Mouse (Mus musculus) bone marrow, adult 2 months (tissue): ENCODE measurements around the gene Gtf2a1. TPM values are rescaled to one million over a fixed set of nuclear protein-coding genes. Genes with fewer than 3 reads are reported as not detected.
A peak's percentile ranks its signal among the peaks of the same experiment; 100 is the strongest.
"Not testable (repeated sequence)": the region's sequence is repeated elsewhere in the genome, so short reads cannot be mapped to it uniquely, and the experiment has no call there.

ENCODE experiments used
- H3K27ac ChIP-seq: fragments of 200-500 bp; 2 replicates; pipeline ENCODE4 v1.5.1; 2012; ENCODE audit warnings: low read depth, mild to moderate bottlenecking, control low read depth, inconsistent platforms, low read length; ENCODE audit not compliant: control insufficient read depth, poor library complexity, insufficient read depth
- H3K4me1 ChIP-seq: fragments of 200-500 bp; 2 replicates; pipeline ENCODE4 v1.6.1; 2011; ENCODE audit warnings: low read length; ENCODE audit not compliant: control insufficient read depth, insufficient read depth
- H3K4me3 ChIP-seq: fragments of 200-500 bp; replicated peaks from 2 replicates; pipeline ENCODE3; 2011; ENCODE audit warnings: mild to moderate bottlenecking, low read depth, low read length, control low read depth; ENCODE audit not compliant: control insufficient read depth
- CTCF ChIP-seq: fragments of 200-500 bp; IDR thresholded peaks from 2 replicates; pipeline ENCODE4 v1.5.1; 2011; ENCODE audit warnings: low read length, control low read depth; ENCODE audit not compliant: control insufficient read depth, insufficient read depth
- POLR2A ChIP-seq: fragments of 200-500 bp; IDR thresholded peaks from 2 replicates; pipeline ENCODE4 v1.6.1; 2011; ENCODE audit warnings: low read depth, mild to moderate bottlenecking, control low read depth, low read length, borderline replicate concordance; ENCODE audit not compliant: control insufficient read depth
- WGBS: fragments of 180-500 bp; shearing (Covaris S2); methylation state at CpG from one replicate; pipeline ENCODE4 v1.1.7; 2018; 5-methylcytosine and 5-hydroxymethylcytosine counted together
- polyA plus RNA-seq: library from polyadenylated mRNA; stranded (reverse); fragments of >200 nt; gene quantifications from 2 replicates; pipeline ENCODE4 v1.2.4, GENCODE M21; 2011; ENCODE audit warnings: low replicate concordance; ENCODE audit not compliant: missing spikeins, insufficient read depth, insufficient read length

The Gtf2a1 gene
- polyA plus RNA-seq, 1 experiment: 38.5 TPM

DNA sequence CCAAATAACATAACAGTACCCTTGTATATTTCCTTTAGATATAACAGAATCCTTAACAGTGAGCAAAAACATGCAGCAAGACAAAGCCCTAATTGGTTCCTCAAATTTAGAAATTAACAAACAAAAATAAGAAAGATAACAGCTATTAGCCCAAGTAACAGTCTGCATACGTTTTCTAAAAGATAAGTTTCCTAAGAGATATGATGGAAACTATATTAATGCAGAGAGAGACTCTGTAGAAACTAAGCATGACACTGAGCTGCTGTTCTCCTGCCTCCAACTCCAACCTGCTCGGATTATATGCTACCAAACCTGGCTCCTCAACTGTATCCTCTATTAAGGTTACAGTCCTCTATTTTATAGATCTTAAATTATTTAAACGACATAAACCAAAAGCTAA is 21.0 kb downstream of the Gtf2a1 start:
- 71% methylated on average over 3 of the region's 3 CpGs for WGBS

DNA sequence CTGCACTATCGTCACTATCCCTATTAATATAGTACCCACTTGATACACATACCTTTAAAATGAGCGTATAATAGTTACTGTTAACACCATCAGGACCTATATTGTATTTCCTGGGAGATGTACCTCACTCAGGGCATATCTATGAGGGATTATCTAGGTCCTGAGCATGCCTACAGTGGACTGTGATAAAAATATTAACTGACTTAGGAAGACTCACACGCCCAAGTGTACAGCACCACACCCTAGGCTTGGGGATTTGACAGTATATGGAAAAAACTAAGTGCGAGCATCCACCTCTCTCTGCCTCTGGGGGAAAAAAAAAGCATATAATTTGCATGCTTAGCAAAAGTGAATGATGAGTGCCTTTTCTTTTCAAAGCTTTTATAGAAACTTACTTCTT is 23.1 kb downstream of the Gtf2a1 start:
- no peak for TF ChIP-seq CTCF
- no peak for TF ChIP-seq POLR2A
- WGBS: 74% methylated on average over 4 of the region's 4 CpGs
- Histone ChIP-seq H3K4me3 (no peak overlapping the region), H3K4me1 (no peaks in the 10 kb centered on the region), H3K27ac (no peak overlapping the region)

More for the DNA sequence above, 21.0 kb downstream of the Gtf2a1 start:
- Histone ChIP-seq H3K4me3 (no peak overlapping the region), H3K27ac (no peak overlapping the region), H3K4me1 (no peaks in the 10 kb centered on the region)
- TF ChIP-seq POLR2A: no peak
- TF ChIP-seq CTCF: no peak

GRCm38 (mm10) chr12:91558152-91558551 is 32.1 kb downstream of the Gtf2a1 start:
- H3K4me1 ChIP-seq, H3K4me3 ChIP-seq, H3K27ac ChIP-seq: not testable (repeated sequence)
- WGBS: 85% methylated on average over 4 of the region's 4 CpGs

DNA sequence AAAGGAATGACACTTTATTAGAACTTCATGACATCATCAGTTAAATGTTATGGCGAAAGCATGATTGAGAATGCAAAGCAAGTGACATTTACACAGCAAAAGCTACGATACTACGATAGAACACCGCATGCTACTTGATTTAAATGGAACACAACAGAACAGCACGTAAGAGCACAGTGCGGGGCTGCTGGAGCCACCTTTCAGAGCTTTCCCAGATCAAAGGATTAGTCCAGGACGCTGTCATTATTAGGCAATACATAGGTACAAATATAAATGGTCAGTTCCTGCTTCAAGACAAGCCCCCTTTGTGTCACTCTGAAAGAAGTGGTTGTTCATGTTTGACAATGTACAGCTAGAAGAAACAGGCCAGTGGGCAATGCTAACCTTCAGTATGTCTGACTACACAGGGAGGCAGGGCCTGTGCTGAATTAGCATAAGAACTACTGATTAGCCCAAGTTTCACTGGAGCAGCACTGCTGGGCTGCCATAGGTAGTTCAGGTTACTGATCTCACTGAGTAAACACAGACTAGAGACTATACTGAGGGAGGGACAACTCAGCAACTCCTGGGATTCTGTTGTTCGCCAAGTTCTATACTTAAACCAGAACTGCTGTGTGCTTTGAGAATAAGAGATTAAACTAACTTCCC is 32.8 kb downstream of the Gtf2a1 start:
- H3K4me1 ChIP-seq, H3K27ac ChIP-seq, H3K4me3 ChIP-seq: not testable (repeated sequence)
- WGBS: 91% methylated on average over 8 of the region's 8 CpGs

- no peaks in the 10 kb centered on the region for H3K4me1 ChIP-seq
- WGBS: 61% methylated on average over 19 of the region's 19 CpGs
- no peak overlapping the region for H3K27ac ChIP-seq
- TF ChIP-seq POLR2A (no peak), CTCF (no peak)
- H3K4me3 ChIP-seq: no peak overlapping the region
Observed at GRCm38 (mm10) chr12:91551773-91552526, 38.3 kb downstream of the Gtf2a1 start.

DNA sequence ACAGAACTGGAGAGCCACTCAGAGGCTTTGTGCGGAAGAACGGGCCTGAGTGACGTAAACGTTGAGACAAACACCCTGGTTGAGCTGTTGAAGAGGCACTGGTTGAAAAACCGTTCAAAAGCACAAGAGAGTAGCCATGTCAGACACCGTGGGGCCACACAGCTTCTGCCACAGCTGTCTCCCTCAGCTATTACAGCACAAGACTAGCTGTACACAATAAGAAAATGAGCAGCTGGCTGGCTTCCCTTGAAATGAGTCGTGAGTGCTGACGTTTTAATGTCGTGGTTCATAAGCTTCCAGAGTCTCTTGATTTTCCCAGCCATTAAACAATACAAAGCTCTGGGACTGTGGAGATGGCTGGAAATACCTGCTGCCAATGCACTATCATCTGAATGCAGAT is 40.8 kb downstream of the Gtf2a1 start:
- H3K27ac ChIP-seq: no peak overlapping the region
- WGBS: 81% methylated on average over 9 of the region's 9 CpGs
- TF ChIP-seq POLR2A (no peak), CTCF (no peak)
- H3K4me3 ChIP-seq: no peak overlapping the region
- H3K4me1 ChIP-seq: no peaks in the 10 kb centered on the region

GRCm38 (mm10) chr12:91540202-91540601 is 50.1 kb downstream of the Gtf2a1 start:
- no peaks in the 10 kb centered on the region for H3K4me1 ChIP-seq
- H3K27ac ChIP-seq: no peak overlapping the region
- no peak for TF ChIP-seq CTCF
- TF ChIP-seq POLR2A: no peak
- H3K4me3 ChIP-seq: no peak overlapping the region
- WGBS: 83% methylated on average over 7 of the region's 7 CpGs

DNA sequence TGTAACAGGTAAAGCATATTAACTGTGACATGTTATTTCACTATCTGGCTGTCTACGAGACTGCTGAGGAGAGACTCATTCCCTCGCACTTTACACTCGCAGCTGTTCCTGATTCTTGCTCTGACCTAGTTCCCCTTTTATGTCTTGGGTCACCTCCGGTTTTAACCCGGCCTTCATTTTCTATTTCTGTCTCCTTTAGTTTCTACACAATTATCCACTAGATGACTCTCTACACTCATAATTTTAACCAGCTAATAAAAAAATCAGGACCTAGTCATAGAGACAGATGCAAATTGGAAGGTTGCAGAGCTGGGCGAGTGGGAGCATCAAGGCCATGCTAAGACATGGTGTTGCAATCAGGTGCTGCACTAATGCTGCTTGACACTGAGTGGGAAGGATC is 55.8 kb downstream of the Gtf2a1 start:
- no peak for TF ChIP-seq POLR2A
- TF ChIP-seq CTCF: no peak
- 7% methylated on average over 6 of the region's 6 CpGs for WGBS
- Histone ChIP-seq H3K27ac (no peak overlapping the region), H3K4me3 (peak overlapping the region; percentile 25), H3K4me1 (peaks cover 2% of the 10 kb centered on the region; the same call in 1 of the 2 replicates)

DNA sequence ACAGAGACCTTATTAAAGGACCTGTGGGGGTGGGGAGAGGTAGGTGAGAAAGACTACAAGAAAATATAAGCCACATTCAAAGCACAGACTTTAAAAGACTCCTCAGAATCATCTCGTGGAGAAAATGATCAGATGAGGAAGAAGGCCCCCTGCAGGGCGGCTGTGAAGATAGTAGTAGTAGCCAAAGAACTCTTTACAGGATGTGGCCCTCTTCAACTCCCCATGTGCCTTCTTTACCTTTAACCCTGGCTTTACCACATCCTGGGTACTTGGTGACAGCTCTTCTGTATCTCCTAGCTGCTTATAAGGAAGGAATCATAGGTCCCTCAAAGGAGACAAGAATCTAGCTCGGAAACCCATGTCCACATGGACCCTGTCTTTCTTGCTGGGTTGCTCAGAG is 66.7 kb downstream of the Gtf2a1 start:
- H3K4me1 ChIP-seq: no peaks in the 10 kb centered on the region
- WGBS: 46% methylated on average over 3 of the region's 3 CpGs
- no peak overlapping the region for H3K4me3 ChIP-seq
- no peak for TF ChIP-seq POLR2A
- no peak for TF ChIP-seq CTCF
- H3K27ac ChIP-seq: no peak overlapping the region
